Mouse (Mus musculus): ENCODE data around the gene Dok3. TPM values are rescaled to one million over a fixed set of nuclear protein-coding genes. Genes with fewer than 3 reads are reported as not detected.

Gene Dok3
- polyA plus RNA-seq, 1 experiment, result 1.00 TPM

DNA sequence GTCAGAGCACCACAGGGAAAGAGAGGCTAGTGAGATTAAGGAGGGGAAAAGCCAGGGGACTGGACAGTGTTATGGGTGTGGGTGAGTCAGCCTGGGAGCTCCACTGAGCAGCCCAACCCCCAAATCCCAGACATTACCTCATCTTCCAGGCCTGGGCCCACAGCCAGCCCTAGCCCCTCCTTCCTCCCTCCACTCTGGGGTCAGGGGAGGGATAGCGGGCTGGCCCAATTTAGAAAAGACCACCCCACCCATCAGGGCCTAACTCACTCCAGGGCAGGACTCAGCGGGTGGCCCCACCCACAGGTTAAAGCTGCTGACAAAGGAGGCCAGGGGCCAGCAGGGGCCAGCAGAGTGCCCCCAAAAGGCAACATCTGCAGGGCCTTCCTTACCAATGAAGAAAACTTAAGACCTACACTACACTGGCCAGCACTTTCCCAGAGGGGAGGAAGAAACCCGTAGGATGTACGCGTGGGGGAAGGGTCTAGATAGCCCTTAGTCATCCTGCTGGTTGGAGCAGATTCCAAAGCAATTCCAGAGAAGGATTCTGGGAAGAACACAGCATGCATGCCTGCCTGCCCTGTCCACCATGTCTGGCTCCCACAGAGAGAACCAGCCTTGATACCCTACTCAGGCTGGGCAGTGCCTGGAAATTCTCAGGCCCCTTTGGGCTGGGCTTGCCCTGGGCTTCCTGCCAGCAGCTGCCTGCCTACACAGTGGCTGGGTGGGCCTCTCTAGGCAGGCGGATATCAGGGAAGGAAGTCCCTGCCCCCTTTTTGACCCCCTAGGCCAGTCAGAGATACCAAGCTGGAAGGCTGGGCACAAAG lies 18.2 kb downstream of the Dok3 start:
- no peak overlapping the region for H3ac ChIP-seq (ENCODE audit: control insufficient read depth, insufficient read length)
- H3K4me3 ChIP-seq, result peak overlapping the region; percentile 82
- peak overlapping the region; percentile 99 for H3K4me2 ChIP-seq (ENCODE audit: low read depth)
- H3K36me3 ChIP-seq (ENCODE audit: control insufficient read depth, insufficient read depth), result peaks cover 25% of the 10 kb centered on the region
- peak in 1 of 3 experiments; percentile 63 for TF ChIP-seq MYOG (IDR thresholded peaks at IDR 0.05; ENCODE audit: control insufficient read depth in 1 of 3, insufficient read depth in 1 of 3, insufficient read length in 2 of 3, low read depth in 2 of 3)
- TF ChIP-seq POLR2A (IDR thresholded peaks at IDR 0.05; ENCODE audit: insufficient read length, low read depth), result peak; percentile 44
- TF ChIP-seq POLR2AphosphoS2 (IDR thresholded peaks at IDR 0.05; ENCODE audit: insufficient read length, low read depth), result peak; percentile 81
- TF ChIP-seq REST (IDR thresholded peaks at IDR 0.05; ENCODE audit: insufficient read depth, insufficient read length), result no peak
- no peak for TF ChIP-seq E2F4 (IDR thresholded peaks at IDR 0.05; ENCODE audit: insufficient read depth)
- TF ChIP-seq TCF3 (IDR thresholded peaks at IDR 0.05; ENCODE audit: insufficient read length, low read depth), result no peak
- TF ChIP-seq MYOD1 (IDR thresholded peaks at IDR 0.05; ENCODE audit: control insufficient read depth in 1 of 3, insufficient read length in 2 of 3, low read depth in 2 of 3), result peak in 1 of 3 experiments; percentile 7
- TF ChIP-seq TCF12 (IDR thresholded peaks at IDR 0.05; ENCODE audit: insufficient read depth, poor library complexity, severe bottlenecking), result no peak
- no peak for TF ChIP-seq MAX (IDR thresholded peaks at IDR 0.05; ENCODE audit: low read depth)
- TF ChIP-seq USF1 (IDR thresholded peaks at IDR 0.05; ENCODE audit: low read depth), result no peak
- peak; percentile 13 for TF ChIP-seq SRF (IDR thresholded peaks at IDR 0.05; ENCODE audit: control insufficient read depth, insufficient read length, low read depth)
- no peak for TF ChIP-seq CEBPB (IDR thresholded peaks at IDR 0.05; ENCODE audit: insufficient read depth, poor library complexity, severe bottlenecking)
- no peaks in the 10 kb centered on the region for H3K27me3 ChIP-seq (ENCODE audit: control insufficient read depth, insufficient read depth, insufficient read length)
- H3K79me2 ChIP-seq (ENCODE audit: control insufficient read depth, insufficient read depth), result peaks cover 56% of the 10 kb centered on the region

DNA sequence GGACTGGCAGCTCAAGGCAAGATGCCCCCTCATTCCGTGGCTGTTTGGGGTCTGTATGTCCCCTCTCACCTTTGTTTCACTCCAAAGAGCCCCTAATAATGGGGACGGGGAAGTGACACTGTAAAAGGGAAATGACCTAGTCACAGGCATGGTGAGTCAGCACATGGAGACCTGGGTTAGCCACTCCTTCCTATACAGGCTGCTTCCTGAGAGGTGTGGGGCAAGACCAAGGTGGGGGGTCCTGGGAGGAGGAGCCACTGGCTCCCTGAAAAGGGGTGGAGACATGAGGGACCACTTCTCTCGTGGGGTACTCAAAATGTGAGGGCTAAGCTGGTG lies 18.8 kb downstream of the Dok3 start:
- TF ChIP-seq TCF12 (IDR thresholded peaks at IDR 0.05; ENCODE audit: insufficient read depth, poor library complexity, severe bottlenecking) (no peak), MYOD1 (IDR thresholded peaks at IDR 0.05; ENCODE audit: control insufficient read depth in 1 of 3, insufficient read length in 2 of 3, low read depth in 2 of 3) (no peak), POLR2AphosphoS2 (IDR thresholded peaks at IDR 0.05; ENCODE audit: insufficient read length, low read depth) (peak; percentile 27)
- H3K36me3 ChIP-seq (ENCODE audit: control insufficient read depth, insufficient read depth), result peaks cover 31% of the 10 kb centered on the region
- H3K27me3 ChIP-seq (ENCODE audit: control insufficient read depth, insufficient read depth, insufficient read length), result no peaks in the 10 kb centered on the region
- H3K4me2 ChIP-seq (ENCODE audit: low read depth), result peak overlapping the region; percentile 99
- peaks cover 59% of the 10 kb centered on the region for H3K79me2 ChIP-seq (ENCODE audit: control insufficient read depth, insufficient read depth)
- H3ac ChIP-seq (ENCODE audit: control insufficient read depth, insufficient read length), result no peak overlapping the region
- peak overlapping the region; percentile 82 for H3K4me3 ChIP-seq

GRCm38 (mm10) chr13:55508531-55508930 lies 20.6 kb downstream of the Dok3 start:
- Histone ChIP-seq H3ac (ENCODE audit: control insufficient read depth, insufficient read length) (no peak overlapping the region), H3K27me3 (ENCODE audit: control insufficient read depth, insufficient read depth, insufficient read length) (no peaks in the 10 kb centered on the region), H3K4me3 (no peak overlapping the region), H3K36me3 (ENCODE audit: control insufficient read depth, insufficient read depth) (peaks cover 47% of the 10 kb centered on the region), H3K79me2 (ENCODE audit: control insufficient read depth, insufficient read depth) (peaks cover 59% of the 10 kb centered on the region), H3K4me2 (ENCODE audit: low read depth) (peak overlapping the region; percentile 99)
- TF ChIP-seq TCF12 (IDR thresholded peaks at IDR 0.05; ENCODE audit: insufficient read depth, poor library complexity, severe bottlenecking) (no peak), REST (IDR thresholded peaks at IDR 0.05; ENCODE audit: insufficient read depth, insufficient read length) (no peak), MYOD1 (IDR thresholded peaks at IDR 0.05; ENCODE audit: control insufficient read depth in 1 of 3, insufficient read length in 2 of 3, low read depth in 2 of 3) (no peak), MAX (IDR thresholded peaks at IDR 0.05; ENCODE audit: low read depth) (no peak), SRF (IDR thresholded peaks at IDR 0.05; ENCODE audit: control insufficient read depth, insufficient read length, low read depth) (no peak), MYOG (IDR thresholded peaks at IDR 0.05; ENCODE audit: control insufficient read depth in 1 of 3, insufficient read depth in 1 of 3, insufficient read length in 2 of 3, low read depth in 2 of 3) (no peak), POLR2AphosphoS2 (IDR thresholded peaks at IDR 0.05; ENCODE audit: insufficient read length, low read depth) (peak; percentile 41)

DNA sequence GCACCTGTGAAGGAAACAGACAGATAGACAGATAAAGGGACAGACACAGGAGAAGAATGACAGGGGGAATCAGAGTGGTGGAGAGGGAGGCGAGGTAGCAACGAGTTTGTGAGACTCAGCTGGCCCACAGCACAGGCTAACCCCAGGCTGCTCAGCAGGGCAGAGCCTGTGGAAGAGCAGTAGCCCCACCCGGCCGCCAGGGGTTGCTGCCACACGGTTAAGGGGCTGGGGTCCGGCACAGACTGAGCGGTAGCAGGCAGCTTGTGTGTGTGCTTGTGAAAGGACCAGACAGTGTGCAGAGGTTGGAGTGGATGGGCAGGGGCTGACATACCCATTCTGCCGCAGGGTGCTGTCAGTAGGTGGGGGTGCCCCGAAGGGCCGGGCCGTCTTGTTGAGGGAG lies 21.2 kb downstream of the Dok3 start:
- Histone ChIP-seq H3K4me2 (ENCODE audit: low read depth) (no peak overlapping the region), H3K79me2 (ENCODE audit: control insufficient read depth, insufficient read depth) (peaks cover 65% of the 10 kb centered on the region), H3K36me3 (ENCODE audit: control insufficient read depth, insufficient read depth) (peaks cover 54% of the 10 kb centered on the region), H3K4me3 (no peak overlapping the region), H3ac (ENCODE audit: control insufficient read depth, insufficient read length) (no peak overlapping the region), H3K27me3 (ENCODE audit: control insufficient read depth, insufficient read depth, insufficient read length) (no peaks in the 10 kb centered on the region)
- TF ChIP-seq TCF12 (IDR thresholded peaks at IDR 0.05; ENCODE audit: insufficient read depth, poor library complexity, severe bottlenecking), result no peak
- TF ChIP-seq POLR2A (IDR thresholded peaks at IDR 0.05; ENCODE audit: insufficient read length, low read depth), result peak; percentile 10

DNA sequence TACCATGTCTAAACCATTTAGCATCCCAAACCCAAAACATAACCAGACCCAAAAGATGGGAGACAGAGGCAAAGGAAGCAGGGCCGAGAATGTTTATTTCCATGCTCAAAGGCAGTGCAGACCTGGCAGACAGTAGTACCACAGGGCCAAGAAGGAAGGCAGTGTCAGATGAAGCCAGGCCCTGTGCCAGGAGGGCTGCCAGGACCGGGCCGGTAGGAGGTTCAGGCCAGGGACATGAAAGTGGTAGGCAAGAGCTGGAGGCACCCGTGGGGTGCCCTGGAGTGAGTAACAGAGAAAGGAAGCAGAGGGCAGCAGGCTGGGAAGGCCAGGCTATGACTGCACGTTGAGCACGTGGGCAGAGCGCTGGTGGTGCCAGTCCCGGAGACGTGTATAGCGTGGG lies 22.4 kb downstream of the Dok3 start:
- H3K4me3 ChIP-seq, result no peak overlapping the region
- no peak overlapping the region for H3K4me2 ChIP-seq (ENCODE audit: low read depth)
- TF ChIP-seq E2F4 (IDR thresholded peaks at IDR 0.05; ENCODE audit: insufficient read depth), result no peak
- no peak for TF ChIP-seq POLR2A (IDR thresholded peaks at IDR 0.05; ENCODE audit: insufficient read length, low read depth)
- TF ChIP-seq SRF (IDR thresholded peaks at IDR 0.05; ENCODE audit: control insufficient read depth, insufficient read length, low read depth), result no peak
- TF ChIP-seq MAX (IDR thresholded peaks at IDR 0.05; ENCODE audit: low read depth), result no peak
- TF ChIP-seq TCF3 (IDR thresholded peaks at IDR 0.05; ENCODE audit: insufficient read length, low read depth), result no peak
- no peak for TF ChIP-seq POLR2AphosphoS2 (IDR thresholded peaks at IDR 0.05; ENCODE audit: insufficient read length, low read depth)
- no peak for TF ChIP-seq MYOD1 (IDR thresholded peaks at IDR 0.05; ENCODE audit: control insufficient read depth in 1 of 3, insufficient read length in 2 of 3, low read depth in 2 of 3)
- TF ChIP-seq TCF12 (IDR thresholded peaks at IDR 0.05; ENCODE audit: insufficient read depth, poor library complexity, severe bottlenecking), result no peak
- TF ChIP-seq USF1 (IDR thresholded peaks at IDR 0.05; ENCODE audit: low read depth), result no peak
- TF ChIP-seq MYOG (IDR thresholded peaks at IDR 0.05; ENCODE audit: control insufficient read depth in 1 of 3, insufficient read depth in 1 of 3, insufficient read length in 2 of 3, low read depth in 2 of 3), result no peak
- no peak for TF ChIP-seq REST (IDR thresholded peaks at IDR 0.05; ENCODE audit: insufficient read depth, insufficient read length)
- no peak for TF ChIP-seq CEBPB (IDR thresholded peaks at IDR 0.05; ENCODE audit: insufficient read depth, poor library complexity, severe bottlenecking)
- no peak overlapping the region for H3ac ChIP-seq (ENCODE audit: control insufficient read depth, insufficient read length)
- peaks cover 54% of the 10 kb centered on the region for H3K36me3 ChIP-seq (ENCODE audit: control insufficient read depth, insufficient read depth)
- no peaks in the 10 kb centered on the region for H3K27me3 ChIP-seq (ENCODE audit: control insufficient read depth, insufficient read depth, insufficient read length)
- peaks cover 53% of the 10 kb centered on the region for H3K79me2 ChIP-seq (ENCODE audit: control insufficient read depth, insufficient read depth)

Data from myocyte (in vitro differentiated cells).